Mouse (Mus musculus): ENCODE data around the gene C330021F23Rik. TPM values are rescaled to one million over a fixed set of nuclear protein-coding genes. Genes with fewer than 3 reads are reported as not detected.

The C330021F23Rik gene
- polyA plus RNA-seq (2015; fragmentation: Nextera tagmentation; extraction: Ambion mirVana): 0.13 TPM in 1 of 2 replicates, not detected in the other

GRCm38 (mm10) chr8:3567641-3568371 lies at the start of gene C330021F23Rik:
Gene C330021F23Rik (plus strand): TSS chr8:3567990.

DNA sequence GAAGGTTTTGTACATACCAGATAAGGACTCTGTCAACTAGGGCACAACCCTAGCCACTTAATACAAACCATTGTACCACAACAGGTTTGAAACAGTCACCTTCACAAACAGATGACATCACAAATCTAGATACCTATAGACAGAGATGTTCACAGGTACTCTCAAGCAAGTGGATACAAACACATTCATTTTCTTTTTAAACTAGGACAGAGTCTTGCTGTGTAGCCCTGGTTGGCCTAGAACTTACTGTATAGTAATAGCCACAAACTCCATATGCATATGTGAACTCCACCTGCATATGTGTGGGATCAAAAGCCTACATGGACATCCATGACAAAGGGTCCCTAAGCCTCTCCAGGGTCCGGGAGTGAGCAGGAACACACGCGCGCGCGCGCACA lies 19.2 kb downstream of the C330021F23Rik start, which contains the start of gene Camsap3:
TSS of gene Camsap3 (plus strand) at position 301 of the 398 bp plus-strand sequence.

GRCm38 (mm10) chr8:3621199-3621970 lies 53.6 kb downstream of the C330021F23Rik start, which contains the start of the genes Xab2 and Pet100:
Gene Xab2 (minus strand): TSS chr8:3621316.
Gene Pet100 (plus strand): TSS chr8:3621548.

DNA sequence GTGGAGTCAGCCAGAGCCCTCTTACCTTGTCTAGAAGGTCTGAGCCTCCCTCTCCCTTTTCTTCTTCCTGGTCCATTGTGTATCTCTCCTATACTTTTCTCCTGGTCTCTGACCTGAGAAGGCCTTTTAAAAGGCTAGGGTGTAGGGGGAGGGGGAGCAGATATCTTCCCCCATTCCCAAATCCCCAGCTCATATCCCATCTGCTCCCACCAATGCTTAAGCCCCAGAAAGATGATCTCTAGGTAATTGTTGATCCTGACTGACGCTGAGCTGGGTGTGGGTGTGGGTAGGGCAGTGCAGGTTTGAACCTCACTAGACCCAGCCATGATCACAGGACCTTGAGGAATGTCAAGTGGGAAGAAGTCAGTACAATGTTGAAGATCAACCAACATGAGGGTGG lies 57.7 kb downstream of the C330021F23Rik start, which contains the start of gene Pcp2:
TSS of gene Pcp2 (minus strand) at position 101 of the 400 bp plus-strand sequence.

GRCm38 (mm10) chr8:3630647-3631477 lies 63.1 kb downstream of the C330021F23Rik start, which contains the start of gene Stxbp2:
Gene Stxbp2 (plus strand): TSS chr8:3630955.

Other genes with a start within 250 kb of the C330021F23Rik start
- 6.5 and 7.1 TPM in 2 replicates for gene A430078G23Rik, start 214.6 kb upstream of the C330021F23Rik start, polyA plus RNA-seq (2015; fragmentation: Nextera tagmentation; extraction: Ambion mirVana)
- gene Arhgef18, start 175.0 kb upstream of the C330021F23Rik start, polyA plus RNA-seq (2015; fragmentation: Nextera tagmentation; extraction: Ambion mirVana): 4.0 and 4.4 TPM in 2 replicates
- gene Pex11g, start 100.3 kb upstream of the C330021F23Rik start, polyA plus RNA-seq (2015; fragmentation: Nextera tagmentation; extraction: Ambion mirVana): 2.7 and 2.9 TPM in 2 replicates
- not detected in 2 replicates for gene Tex45, start 97.1 kb upstream of the C330021F23Rik start, polyA plus RNA-seq (2015; fragmentation: Nextera tagmentation; extraction: Ambion mirVana)
- 7.5 and 9.9 TPM in 2 replicates for gene Zfp358, start 74.9 kb upstream of the C330021F23Rik start, polyA plus RNA-seq (2015; fragmentation: Nextera tagmentation; extraction: Ambion mirVana)
- 21.6 and 26.6 TPM in 2 replicates for gene Mcoln1, start 67.5 kb upstream of the C330021F23Rik start, polyA plus RNA-seq (2015; fragmentation: Nextera tagmentation; extraction: Ambion mirVana)
- gene Pnpla6, start 52.6 kb upstream of the C330021F23Rik start, polyA plus RNA-seq (2015; fragmentation: Nextera tagmentation; extraction: Ambion mirVana): 11.6 and 13.9 TPM in 2 replicates
- 1.1 and 1.3 TPM in 2 replicates for gene Camsap3, start 19.3 kb downstream of the C330021F23Rik start, polyA plus RNA-seq (2015; fragmentation: Nextera tagmentation; extraction: Ambion mirVana)
- 31.8 and 33.8 TPM in 2 replicates for gene Xab2, start 53.3 kb downstream of the C330021F23Rik start, polyA plus RNA-seq (2015; fragmentation: Nextera tagmentation; extraction: Ambion mirVana)
- 124 TPM in 2 replicates for gene Pet100, start 53.6 kb downstream of the C330021F23Rik start, polyA plus RNA-seq (2015; fragmentation: Nextera tagmentation; extraction: Ambion mirVana)
- 0.21 and 0.26 TPM in 2 replicates for gene Pcp2, start 57.6 kb downstream of the C330021F23Rik start, polyA plus RNA-seq (2015; fragmentation: Nextera tagmentation; extraction: Ambion mirVana)
- gene Stxbp2, start 63.0 kb downstream of the C330021F23Rik start, polyA plus RNA-seq (2015; fragmentation: Nextera tagmentation; extraction: Ambion mirVana): 67.6 and 74.2 TPM in 2 replicates
- 0.51 and 0.76 TPM in 2 replicates for gene Retn, start 87.8 kb downstream of the C330021F23Rik start, polyA plus RNA-seq (2015; fragmentation: Nextera tagmentation; extraction: Ambion mirVana)
- gene Mcemp1, start 97.8 kb downstream of the C330021F23Rik start, polyA plus RNA-seq (2015; fragmentation: Nextera tagmentation; extraction: Ambion mirVana): 35.9 and 48.3 TPM in 2 replicates
- 5.9 and 7.1 TPM in 2 replicates for gene Fcor, start 104.4 kb downstream of the C330021F23Rik start, polyA plus RNA-seq (2015; fragmentation: Nextera tagmentation; extraction: Ambion mirVana)
- gene Trappc5, start 108.3 kb downstream of the C330021F23Rik start, polyA plus RNA-seq (2015; fragmentation: Nextera tagmentation; extraction: Ambion mirVana): 17.6 and 19.0 TPM in 2 replicates
- gene Fcer2a, start 126.2 kb downstream of the C330021F23Rik start, polyA plus RNA-seq (2015; fragmentation: Nextera tagmentation; extraction: Ambion mirVana): 0.18 and 0.27 TPM in 2 replicates
- gene Clec4g, start 152.7 kb downstream of the C330021F23Rik start, polyA plus RNA-seq (2015; fragmentation: Nextera tagmentation; extraction: Ambion mirVana): 0.13 and 0.16 TPM in 2 replicates
- gene Cd209a, start 181.0 kb downstream of the C330021F23Rik start, polyA plus RNA-seq (2015; fragmentation: Nextera tagmentation; extraction: Ambion mirVana): 0.14 and 0.36 TPM in 2 replicates